Comparison of ENCODE assay signal across 8 mouse cellular contexts in genomic region chr7:27674522-27675221, GRCm38 (mm10). TPM values are rescaled to one million over a fixed set of nuclear protein-coding genes. Genes with fewer than 3 reads are reported as not detected.
DNase-seq lines count a peak whose midpoint lies in the region; ATAC-seq and TF ChIP-seq lines count a peak whose summit lies in the region.

Gene Map3k10 (minus strand): TSS chr7:27674598.

- peak within 1 kb of the TSS; percentile 16; the same call in 1 of the 2 replicates for H3K27ac ChIP-seq in bone marrow, adult 2 months (ENCODE audit: control insufficient read depth, insufficient read depth, low read depth, low read length, poor library complexity)
- H3K27ac ChIP-seq in embryonic facial prominence, embryonic 15.5 days (replicated peaks), result peak within 1 kb of the TSS; percentile 87
- H3K27ac ChIP-seq in limb, embryonic 14.5 days (replicated peaks; ENCODE audit: low read depth, low read length), result peak within 1 kb of the TSS; percentile 91
- peak within 1 kb of the TSS; percentile 93 for H3K27ac ChIP-seq in midbrain, postnatal 0 days (ENCODE audit: low read depth, low read length)

- H3K4me2 ChIP-seq in embryonic facial prominence, embryonic 15.5 days (replicated peaks), result peak within 1 kb of the TSS; percentile 99
- peak within 1 kb of the TSS; percentile 97 for H3K4me2 ChIP-seq in limb, embryonic 14.5 days (replicated peaks; ENCODE audit: low read depth, low read length, severe bottlenecking)
- H3K4me2 ChIP-seq in midbrain, postnatal 0 days (ENCODE audit: low read depth, low read length, poor library complexity, severe bottlenecking), result peak within 1 kb of the TSS; percentile 99

- peak; percentile 97 for DNase-seq in 416B (ENCODE audit: low read depth)
- DNase-seq in heart, adult 8-10 months (ENCODE audit: low spot score), result peak; percentile 93
- peak; percentile 93 for DNase-seq in kidney, adult 9 months
- DNase-seq in limb, embryonic 14.5 days (ENCODE audit: low spot score), result peak; percentile 94
- DNase-seq in midbrain, postnatal 0 days (ENCODE audit: low spot score), result peak; percentile 96
- peak; percentile 77 to 86 for DNase-seq in spleen, postnatal 14 days (ENCODE audit: low spot score in 2 of 2)

- peak; percentile 25; the same call in 1 of the 2 replicates for TF ChIP-seq POLR2A in bone marrow, adult 2 months (IDR thresholded peaks at IDR 0.05; ENCODE audit: borderline replicate concordance, control insufficient read depth, low read depth, low read length)
- 0 out of 2 replicates have a peak, but pooled peaks have one; percentile 30 for TF ChIP-seq POLR2A in limb, embryonic 14.5 days (IDR thresholded peaks at IDR 0.05; ENCODE audit: borderline replicate concordance, extremely low read depth, insufficient read depth, insufficient read length)

- no peaks in the 10 kb centered on the region; the same call in 1 of the 2 replicates for H3K4me1 ChIP-seq in bone marrow, adult 2 months (ENCODE audit: control insufficient read depth, insufficient read depth, low read length)
- peaks cover 26% of the 10 kb centered on the region for H3K4me1 ChIP-seq in embryonic facial prominence, embryonic 15.5 days
- peaks cover 19% of the 10 kb centered on the region for H3K4me1 ChIP-seq in limb, embryonic 14.5 days (ENCODE audit: control insufficient read depth, insufficient read depth, low read length)
- peaks cover 23% of the 10 kb centered on the region for H3K4me1 ChIP-seq in midbrain, postnatal 0 days (ENCODE audit: insufficient read depth, low read length)

- peak within 1 kb of the TSS; percentile 78 for H3K4me3 ChIP-seq in bone marrow, adult 2 months (replicated peaks; ENCODE audit: control insufficient read depth, low read depth, low read length)
- peak within 1 kb of the TSS; percentile 85 for H3K4me3 ChIP-seq in embryonic facial prominence, embryonic 15.5 days (replicated peaks)
- H3K4me3 ChIP-seq in limb, embryonic 14.5 days (replicated peaks; ENCODE audit: low read length), result peak within 1 kb of the TSS; percentile 90
- peak within 1 kb of the TSS; percentile 90 for H3K4me3 ChIP-seq in midbrain, postnatal 0 days (ENCODE audit: low read depth, low read length)

- peaks cover 13% of the 10 kb centered on the region; the same call in 1 of the 2 replicates for H3K36me3 ChIP-seq in embryonic facial prominence, embryonic 15.5 days
- H3K36me3 ChIP-seq in limb, embryonic 14.5 days (ENCODE audit: control insufficient read depth, insufficient read depth, low read length), result peaks cover 10% of the 10 kb centered on the region
- no peaks in the 10 kb centered on the region for H3K36me3 ChIP-seq in midbrain, postnatal 0 days (ENCODE audit: insufficient read depth, low read length)

- no peak for TF ChIP-seq CTCF in bone marrow, adult 2 months (IDR thresholded peaks at IDR 0.05; ENCODE audit: control insufficient read depth, insufficient read depth, low read length)
- TF ChIP-seq CTCF in midbrain, postnatal 0 days (IDR thresholded peaks at IDR 0.05), result 0 out of 2 replicates have a peak, but pooled peaks have one; percentile 11

- WGBS in bone marrow, adult 2 months, result 1% methylated on average over 31 of the region's 31 CpGs
- under 1% methylated on average over 31 of the region's 31 CpGs for WGBS in embryonic facial prominence, embryonic 15.5 days
- under 1% methylated on average over 27 of the region's 31 CpGs for WGBS in limb, embryonic 14.5 days
- under 1% methylated on average over 31 of the region's 31 CpGs for WGBS in midbrain, postnatal 0 days

- no peaks in the 10 kb centered on the region for H3K9me3 ChIP-seq in embryonic facial prominence, embryonic 15.5 days (replicated peaks)
- H3K9me3 ChIP-seq in limb, embryonic 14.5 days (ENCODE audit: control insufficient read depth, low read length), result no peaks in the 10 kb centered on the region
- H3K9me3 ChIP-seq in midbrain, postnatal 0 days (ENCODE audit: low read length), result no peaks in the 10 kb centered on the region

- peak; percentile 96 for ATAC-seq in embryonic facial prominence, embryonic 15.5 days (ENCODE audit: insufficient number of reproducible peaks, low FRiP score, low TSS enrichment, low read depth)
- ATAC-seq in limb, embryonic 14.5 days (ENCODE audit: low FRiP score, low read depth), result peak; percentile 98
- peak; percentile 96 for ATAC-seq in midbrain, postnatal 0 days (ENCODE audit: low FRiP score)

- peak within 1 kb of the TSS; percentile 83 for H3K9ac ChIP-seq in embryonic facial prominence, embryonic 15.5 days
- H3K9ac ChIP-seq in limb, embryonic 14.5 days (ENCODE audit: low read depth, low read length, severe bottlenecking), result peak within 1 kb of the TSS; percentile 86
- peak within 1 kb of the TSS; percentile 91 for H3K9ac ChIP-seq in midbrain, postnatal 0 days (replicated peaks; ENCODE audit: low read length, poor library complexity, severe bottlenecking)

- no peaks in the 10 kb centered on the region for H3K27me3 ChIP-seq in embryonic facial prominence, embryonic 15.5 days
- no peaks in the 10 kb centered on the region for H3K27me3 ChIP-seq in limb, embryonic 14.5 days (ENCODE audit: control insufficient read depth, insufficient read depth, low read length)
- H3K27me3 ChIP-seq in midbrain, postnatal 0 days (ENCODE audit: insufficient read depth, low read length), result no peaks in the 10 kb centered on the region

RNA-seq across cellular contexts. Expression of gene Map3k10, which starts in this region (rescaled TPM):
- 3.8 and 6.5 TPM in 2 replicates for polyA plus RNA-seq in bone marrow, adult 2 months (2011; ENCODE audit: insufficient read depth, insufficient read length, low replicate concordance, missing spikeins)
- 10.1 and 11.3 TPM in 2 replicates for polyA plus RNA-seq in embryonic facial prominence, embryonic 15.5 days (2015; fragmentation: Nextera tagmentation; extraction: Ambion mirVana)
- 10 to 100 TPM; 18.4 to 21.5 (median 20.8) TPM for total RNA-seq in heart, adult 8-10 months (2022)
- polyA plus RNA-seq in limb, embryonic 14.5 days (2012; rRNA removed), result 34.4 and 42.9 TPM in 2 replicates
- polyA plus RNA-seq in limb, embryonic 14.5 days (2014; fragmentation: Nextera tagmentation; extraction: Ambion mirVana), result 8.8 and 10.6 TPM in 2 replicates
- 150 and 165 TPM in 2 replicates for total RNA-seq in midbrain, postnatal 0 days (2014; rRNA removed)
- 24.4 and 24.5 TPM in 2 replicates for polyA plus RNA-seq in midbrain, postnatal 0 days (2015; fragmentation: Nextera tagmentation; extraction: Ambion mirVana)

Comparison
In these comparisons a context has a peak if more than half of its experiments do, and no peak if none do; other contexts are left out.
1. Peak in every context shown above with its lines: DNase-seq, ATAC-seq, H3K4me3 ChIP-seq and H3K27ac ChIP-seq.
2. H3K27ac ChIP-seq: peak in every context shown above with its lines; median percentile 93 in midbrain, postnatal 0 days; 91 in limb, embryonic 14.5 days; 87 in embryonic facial prominence, embryonic 15.5 days; 16 in bone marrow, adult 2 months.